Mouse (Mus musculus): ENCODE results near the gene S100a5.

Gene S100a5

DNA sequence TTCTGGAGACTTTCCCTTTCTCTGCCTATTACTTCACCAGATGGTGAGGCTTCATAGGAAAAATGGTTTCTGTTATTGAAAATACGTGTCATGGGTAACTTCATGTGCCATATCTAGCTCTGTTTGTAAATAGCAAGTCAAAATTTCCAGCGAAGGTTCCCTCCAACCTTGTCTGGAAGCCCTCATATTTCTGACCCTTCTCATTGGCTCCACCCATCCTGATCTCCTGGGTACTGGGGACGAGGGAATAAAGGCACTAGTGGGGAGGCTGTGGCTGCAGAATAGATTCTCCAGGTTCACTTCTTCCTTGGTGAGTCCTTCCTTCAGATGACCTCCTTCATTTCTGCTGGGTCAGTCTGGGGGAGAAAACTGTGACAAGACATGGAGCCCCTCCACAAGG lies at the start of gene S100a5:
S100a5 (plus strand) TSS at position 301 of the 400 bp plus-strand sequence.
- no peak for DNase-seq

DNA sequence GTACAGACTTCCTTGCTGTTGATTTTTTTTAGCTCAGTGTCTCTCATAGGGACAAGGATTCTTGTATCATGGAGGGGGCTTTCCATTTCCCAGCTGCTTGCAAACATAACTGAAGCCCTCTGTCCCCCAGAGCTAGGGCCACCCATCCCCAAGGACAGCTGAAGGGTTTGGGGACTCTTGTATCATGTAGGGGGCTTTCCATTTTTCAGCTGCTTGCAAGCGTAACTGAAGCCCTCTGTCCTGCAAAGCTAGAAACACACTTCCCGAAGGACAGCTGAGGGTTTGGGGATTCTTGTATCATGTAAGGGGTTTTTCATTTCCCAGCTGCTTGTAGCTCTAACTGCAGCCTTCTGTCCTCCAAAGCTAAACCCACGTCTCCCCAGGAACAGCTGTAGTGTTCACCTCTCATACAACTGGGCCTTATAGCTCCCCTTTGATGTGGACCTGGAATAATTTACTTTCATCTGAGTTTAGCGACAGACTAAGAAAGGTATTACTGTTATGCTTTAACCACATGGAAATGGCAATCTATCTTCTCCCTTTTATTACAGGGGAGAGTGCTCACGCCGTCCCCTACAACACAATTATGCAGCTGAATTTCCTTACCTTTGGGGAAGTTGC lies 48.2 kb upstream of the S100a5 start, which contains the start of gene S100a3:
S100a3 (plus strand) TSS at position 571 of the 621 bp plus-strand sequence.
- DNase-seq: no peak

DNA sequence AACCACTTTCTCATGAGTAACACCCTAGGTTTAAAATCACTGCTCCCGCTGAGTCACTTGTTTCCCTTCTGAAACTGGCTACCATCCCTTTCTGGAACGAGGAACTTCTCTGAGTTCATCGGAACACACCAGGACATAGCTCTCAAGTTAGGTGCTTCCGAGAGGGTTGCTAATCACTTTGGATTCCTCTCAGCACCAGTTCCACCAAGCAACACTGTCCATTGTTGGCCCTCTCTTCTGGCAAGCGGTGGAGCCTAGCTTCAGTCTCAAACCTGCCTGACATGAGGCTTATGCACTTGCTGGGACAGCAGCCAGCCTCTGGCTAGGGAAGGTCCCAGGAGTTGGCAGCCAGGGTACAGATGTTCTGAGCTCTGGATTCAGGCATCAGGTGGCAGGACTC lies 33.6 kb upstream of the S100a5 start:
- DNase-seq: no peak

DNA sequence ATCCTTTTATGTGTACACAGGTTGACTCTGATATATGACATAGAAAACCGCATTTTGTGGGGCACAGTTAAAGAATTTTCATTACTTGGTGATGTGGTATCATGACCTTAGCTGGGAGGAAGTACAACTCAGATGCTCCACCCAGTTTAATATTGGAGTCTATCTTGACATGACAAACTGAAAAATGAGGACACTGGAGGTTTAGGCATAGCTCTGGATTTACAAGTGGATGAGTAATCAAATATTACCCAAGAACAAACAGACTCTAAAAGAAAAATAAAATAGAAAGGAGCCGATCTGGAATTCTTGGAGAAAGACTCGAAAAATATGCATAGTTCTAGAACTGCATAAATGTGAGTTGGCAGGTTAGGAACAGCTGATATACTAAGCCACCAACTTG lies 33.0 kb upstream of the S100a5 start:
- DNase-seq: no peak

DNA sequence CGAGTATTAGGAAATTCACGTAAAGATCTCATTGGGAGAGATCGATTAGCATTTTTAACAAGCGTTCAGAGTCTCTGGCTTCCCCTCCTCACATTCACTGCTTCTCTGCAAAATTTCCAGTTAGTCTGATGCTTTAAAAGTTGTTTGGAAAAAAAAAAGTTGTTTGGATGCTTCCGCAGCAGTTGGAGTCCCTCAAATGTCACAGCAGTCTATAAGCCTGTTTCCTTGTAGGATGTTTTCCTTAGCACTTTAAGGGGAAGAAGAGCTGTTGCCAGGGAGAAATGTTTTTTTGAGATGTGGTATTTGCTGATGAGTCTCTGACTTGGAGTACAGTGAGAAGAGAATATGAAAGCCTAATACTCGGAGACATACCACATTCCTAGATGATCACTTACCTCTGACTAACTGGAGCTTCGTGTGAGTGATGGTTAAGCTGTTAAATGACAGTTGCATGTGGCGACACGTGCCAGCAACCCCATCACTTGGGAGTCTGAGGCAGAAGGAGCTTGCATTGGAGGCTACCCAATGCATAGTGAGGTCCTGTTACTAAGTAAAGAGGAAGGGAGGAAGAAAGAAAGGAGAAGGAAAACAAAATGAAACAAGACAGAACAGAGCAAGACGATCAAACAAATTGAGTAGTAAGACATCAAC lies 31.8 kb upstream of the S100a5 start:
- no peak for DNase-seq

DNA sequence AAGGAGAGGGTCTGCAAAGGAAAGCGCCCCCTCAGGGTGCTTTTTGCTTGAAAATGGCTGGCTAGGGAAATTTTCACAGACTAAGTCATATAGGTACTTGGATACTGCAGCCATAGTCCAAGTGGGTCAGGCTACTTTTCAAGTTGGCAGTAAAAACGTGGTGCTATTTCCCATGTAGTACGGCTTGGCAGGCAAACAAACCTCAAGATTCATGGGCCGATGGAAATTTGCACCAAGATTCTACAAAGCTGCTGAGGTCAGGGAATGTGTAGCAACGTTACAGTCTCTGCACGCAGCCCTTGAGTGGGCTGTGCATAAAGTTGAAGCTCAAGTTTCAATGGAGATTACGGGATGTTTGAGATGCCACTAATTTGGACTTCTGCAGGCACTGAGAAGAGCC lies 28.9 kb upstream of the S100a5 start:
- DNase-seq: no peak

DNA sequence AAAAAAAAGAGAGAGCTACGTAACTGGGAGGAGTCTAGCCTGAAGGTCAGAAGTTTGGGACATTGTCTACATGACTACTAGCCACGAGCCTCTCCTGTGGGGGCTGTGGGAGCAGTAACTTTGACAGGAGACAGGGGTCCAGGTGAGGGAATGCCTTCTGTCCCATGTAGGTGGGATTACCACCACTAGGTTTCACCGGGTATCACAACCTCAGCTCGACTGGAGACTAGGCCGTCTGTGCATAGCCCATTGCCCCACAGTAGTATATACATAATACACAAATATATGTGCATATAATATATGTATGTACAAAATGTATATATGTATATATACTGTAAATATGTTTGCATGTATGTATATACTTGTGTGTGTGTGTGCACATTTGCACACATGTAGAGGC lies 27.2 kb upstream of the S100a5 start:
- no peak for DNase-seq

DNA sequence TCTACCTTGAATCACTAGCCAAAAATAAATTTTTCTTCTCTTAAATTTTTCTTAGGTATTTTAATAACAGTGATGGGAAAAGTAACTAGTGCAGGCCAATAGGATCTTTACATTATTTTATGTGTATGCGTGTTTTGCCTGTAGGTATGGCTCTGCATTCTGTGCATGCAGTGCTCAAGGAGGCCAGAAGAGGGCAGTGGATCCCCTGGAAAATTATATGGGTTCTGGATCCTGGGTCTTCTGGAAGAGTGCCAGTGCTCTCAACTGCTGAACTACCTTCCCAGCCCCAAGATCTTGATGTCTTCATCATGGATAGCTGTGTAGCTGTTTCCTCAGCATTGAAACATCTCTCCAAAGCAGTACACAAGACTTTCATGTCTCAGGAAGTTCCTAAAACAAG lies 26.2 kb upstream of the S100a5 start:
- DNase-seq: no peak

DNA sequence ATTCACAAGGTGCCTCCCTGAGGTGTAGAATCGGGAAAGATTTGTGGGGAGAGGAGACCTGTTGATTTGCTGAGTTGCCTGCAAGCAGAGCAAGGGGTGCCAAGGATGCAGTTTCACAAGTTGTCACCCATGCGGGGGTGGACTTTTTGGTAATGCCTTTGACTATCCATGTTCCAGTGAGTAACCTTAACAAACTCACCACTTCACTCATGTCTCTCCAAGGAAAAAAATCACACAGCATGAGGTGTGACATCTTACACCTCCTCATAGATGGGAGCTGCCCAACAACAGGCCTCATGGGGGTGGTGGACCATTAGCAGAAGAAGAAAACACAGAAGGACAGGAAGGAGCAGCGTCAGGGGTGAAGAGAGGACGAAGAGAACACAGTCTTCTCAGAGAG lies 25.8 kb upstream of the S100a5 start:
- DNase-seq: no peak

DNA sequence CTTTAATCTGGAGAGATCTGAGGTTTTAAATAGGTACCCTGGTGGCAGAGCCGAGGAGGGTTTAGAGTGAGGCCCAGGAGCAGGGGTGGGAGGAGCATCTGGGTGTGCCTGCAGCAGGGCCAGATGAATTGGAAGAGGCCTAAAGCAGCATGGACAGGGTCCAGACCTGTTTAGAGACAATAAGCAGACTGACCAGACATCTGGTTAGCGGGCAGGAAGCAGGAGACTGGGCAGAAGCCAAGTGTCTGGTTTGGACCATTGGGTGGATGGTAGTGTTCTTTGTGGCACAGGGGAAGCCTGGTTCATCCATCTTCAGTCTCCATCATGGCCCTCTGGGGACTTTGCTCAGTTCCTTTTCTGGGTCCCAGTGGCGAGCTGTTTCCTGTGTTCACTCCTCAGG lies 24.4 kb upstream of the S100a5 start:
- peak; percentile 35 for DNase-seq

DNA sequence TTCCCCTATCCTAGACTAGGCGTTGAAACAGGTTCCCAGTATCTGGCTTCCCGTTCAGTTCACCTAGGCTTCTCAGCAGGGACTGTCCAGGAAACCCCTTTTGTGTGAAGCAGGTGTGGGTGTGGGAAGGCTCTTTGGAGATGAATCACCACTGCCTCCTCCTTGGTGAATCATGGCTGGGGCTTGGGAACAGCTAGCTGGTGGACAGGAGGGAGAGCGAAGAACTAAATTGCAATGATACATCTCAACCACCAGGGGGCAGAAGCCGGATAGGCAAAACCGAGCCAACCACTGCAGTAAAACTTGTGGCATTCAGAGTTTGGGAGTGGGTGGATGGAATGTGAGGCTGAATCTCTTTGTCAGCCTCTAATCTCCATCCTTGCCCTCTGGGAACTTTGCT lies 22.7 kb upstream of the S100a5 start:
- peak; percentile 61 for DNase-seq

DNA sequence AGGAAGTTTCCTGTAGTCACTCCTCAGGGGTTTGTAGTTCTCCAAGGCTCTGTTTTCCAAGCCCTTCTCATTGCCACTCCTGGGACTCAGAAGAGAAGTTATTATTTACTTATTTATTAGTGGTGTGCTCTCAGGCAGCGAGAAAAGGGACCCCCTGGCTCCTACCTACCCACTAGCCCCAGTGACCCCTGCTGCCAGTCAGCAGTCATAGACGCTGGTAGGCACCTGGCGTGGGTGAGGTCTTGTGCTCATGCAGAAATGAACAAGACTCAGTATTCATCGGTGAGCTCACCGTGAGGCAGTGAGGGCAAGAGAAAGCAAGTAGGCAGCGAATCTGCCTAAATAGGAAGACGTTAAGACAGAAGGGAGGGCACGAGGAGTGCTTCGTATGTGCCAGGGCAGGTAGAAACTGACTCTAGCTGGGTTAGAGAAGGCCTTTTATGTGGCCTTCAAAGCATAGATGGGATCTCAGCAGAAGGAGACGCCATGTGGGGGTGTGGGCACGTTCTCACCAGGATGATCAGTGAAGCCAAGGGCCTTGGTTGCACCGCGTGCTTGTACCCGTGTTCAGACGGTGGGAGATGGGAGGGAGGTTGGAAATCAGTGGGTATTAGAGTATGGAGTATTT lies 22.2 kb upstream of the S100a5 start:
- DNase-seq: no peak

DNA sequence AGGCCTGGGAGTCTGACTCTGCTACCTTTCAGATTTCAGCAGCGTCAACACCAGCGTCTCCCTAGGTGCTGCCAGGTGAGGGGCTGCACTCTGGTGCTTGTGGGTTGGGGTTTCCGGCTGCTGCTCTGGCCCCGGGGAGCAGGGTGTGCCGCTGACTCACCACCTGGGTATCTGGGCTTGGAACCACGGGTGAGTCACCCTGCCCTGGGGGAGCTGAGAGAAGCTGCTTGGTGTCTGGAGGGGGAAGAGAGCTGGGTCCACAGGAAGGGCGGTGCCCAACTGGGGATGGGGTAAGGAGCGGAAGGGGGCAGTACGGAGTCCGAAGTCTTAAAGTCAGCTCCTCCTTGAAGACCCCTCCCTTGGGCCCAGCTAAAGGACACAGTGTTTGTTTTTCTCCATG lies 21.4 kb upstream of the S100a5 start:
- DNase-seq: peak; percentile 17

DNA sequence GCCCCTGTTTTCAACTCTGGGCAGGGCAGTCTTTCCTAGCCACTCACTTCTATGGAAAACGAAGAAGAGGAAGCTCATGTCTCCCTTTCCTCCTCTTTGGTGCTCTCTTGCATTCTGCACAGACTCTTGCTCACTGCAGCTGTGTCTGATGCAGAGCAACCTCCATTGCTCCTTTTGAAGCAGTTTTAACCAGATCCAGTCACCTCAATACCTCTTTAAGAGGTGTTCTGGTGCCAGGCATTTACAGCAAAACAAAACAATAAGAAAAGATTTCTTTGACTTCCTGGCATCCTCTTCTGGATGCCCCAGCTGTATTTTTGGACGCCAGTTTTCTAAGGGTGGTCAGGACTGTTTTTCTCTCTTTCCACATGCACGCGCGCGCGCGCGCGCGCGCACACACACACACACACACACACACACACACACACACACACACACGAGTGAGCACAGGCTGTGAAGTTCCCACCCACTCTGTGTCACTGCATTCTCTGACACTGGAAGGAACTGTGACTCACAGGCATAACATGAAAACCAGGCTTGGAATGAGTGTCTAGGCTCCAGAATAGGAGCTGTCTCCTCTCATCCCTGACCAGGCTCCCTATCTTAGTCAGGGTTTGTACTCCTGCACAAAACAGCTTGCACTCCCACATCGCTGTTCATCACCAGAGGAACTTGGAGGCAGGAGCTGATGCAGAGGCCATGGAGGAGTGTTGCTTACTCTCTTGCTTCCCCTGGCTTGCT lies 20.8 kb upstream of the S100a5 start:
- no peak for DNase-seq

DNA sequence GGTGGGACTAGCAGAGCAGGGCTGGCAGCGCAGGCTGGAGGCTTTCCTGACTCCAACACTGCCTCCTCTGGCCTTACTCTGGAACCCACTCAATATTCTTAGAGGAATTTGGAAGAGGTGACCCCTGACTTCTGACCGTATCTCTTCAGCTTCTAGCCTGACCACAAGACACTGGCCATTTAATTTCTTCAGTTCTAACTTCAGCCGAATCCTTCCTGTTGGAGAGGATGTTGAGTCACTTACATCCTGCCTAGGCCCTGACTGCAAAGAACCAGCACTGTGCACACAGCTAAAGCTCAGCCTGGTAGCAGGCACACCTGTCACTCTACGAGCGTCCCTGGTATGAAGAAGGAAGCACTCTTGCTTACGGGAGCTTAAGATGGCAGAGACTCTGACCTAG lies 18.9 kb upstream of the S100a5 start:
- DNase-seq: no peak

DNA sequence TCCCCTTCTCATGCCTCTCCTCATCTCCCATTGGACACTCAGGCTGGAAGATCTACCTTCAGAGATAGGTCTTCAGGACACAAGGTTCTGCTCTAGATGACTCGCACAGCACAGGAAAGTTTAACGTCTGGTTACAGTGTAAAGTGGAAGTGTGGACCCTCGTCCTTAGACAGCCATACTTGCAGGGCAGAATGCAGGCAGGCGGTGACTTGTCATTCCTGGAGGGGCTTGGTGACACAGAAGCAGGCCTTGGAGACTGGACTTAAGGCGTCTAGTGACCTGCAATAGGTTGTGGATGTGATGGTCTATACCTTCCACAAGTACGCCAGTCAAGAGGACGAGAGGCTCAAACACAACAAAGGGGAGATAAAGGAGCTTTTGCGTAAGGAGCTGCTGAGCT lies 18.4 kb upstream of the S100a5 start, which contains the start of gene S100a2:
S100a2 (plus strand) TSS at position 301 of the 400 bp plus-strand sequence.
- no peak for DNase-seq

DNA sequence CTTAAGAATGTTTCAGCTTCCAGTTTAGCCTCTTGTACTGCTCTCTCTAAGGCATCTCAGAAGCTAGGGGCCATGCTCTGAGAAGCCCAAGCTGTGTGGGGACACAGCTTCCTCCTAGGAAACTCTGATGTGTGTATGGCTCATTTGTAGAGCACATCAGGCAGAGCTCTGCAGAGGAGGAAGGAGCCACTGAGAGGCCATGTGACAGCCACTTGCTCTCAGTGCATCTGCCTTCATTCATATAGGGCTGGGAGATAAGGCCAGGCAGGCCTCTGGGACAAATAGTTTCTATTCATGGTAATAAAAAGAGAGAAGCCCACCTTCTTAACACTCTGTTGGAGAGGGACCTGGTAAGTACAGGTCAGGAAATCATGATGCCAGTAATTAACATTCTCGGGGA lies 13.9 kb upstream of the S100a5 start:
- no peak for DNase-seq

DNA sequence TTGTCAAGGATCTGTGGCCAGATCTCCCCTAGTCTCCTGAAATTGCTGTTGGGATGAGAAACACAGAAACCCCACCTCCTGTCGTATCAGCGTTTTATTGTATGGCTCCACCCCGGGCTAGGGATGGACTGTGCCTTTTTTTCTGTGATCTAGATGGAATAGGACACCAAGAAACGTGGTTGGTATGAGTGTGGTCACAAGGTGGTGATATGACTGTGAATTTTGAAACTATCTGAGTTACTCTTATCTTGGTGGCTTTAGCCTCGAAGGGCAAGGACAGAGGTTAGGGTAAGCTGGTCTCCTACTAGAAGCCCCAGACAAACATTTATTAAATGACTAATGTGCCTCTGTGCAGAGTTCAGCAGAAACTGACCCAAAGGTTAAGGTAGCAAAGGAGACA lies 12.8 kb upstream of the S100a5 start:
- DNase-seq: no peak

DNA sequence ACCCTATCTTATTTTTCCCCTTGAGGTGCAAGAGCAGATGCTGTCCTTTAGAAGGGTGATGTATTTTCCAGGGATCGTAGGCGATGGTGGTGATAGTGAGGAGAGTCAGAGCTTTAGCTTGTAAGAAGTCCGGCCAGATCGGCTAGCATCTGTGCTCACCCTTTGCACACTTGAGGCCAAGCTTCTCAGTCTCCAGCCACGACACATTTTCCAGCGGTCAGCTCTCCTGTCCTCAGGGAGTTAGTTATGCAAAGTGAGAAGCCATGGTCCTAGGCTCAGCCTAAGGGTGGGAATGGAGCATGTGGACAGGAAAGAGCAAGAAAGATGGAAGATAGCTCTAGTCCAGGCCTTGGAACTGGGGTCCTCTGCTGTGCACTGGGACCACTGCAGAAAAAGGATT lies 11.5 kb upstream of the S100a5 start:
- DNase-seq: no peak

DNA sequence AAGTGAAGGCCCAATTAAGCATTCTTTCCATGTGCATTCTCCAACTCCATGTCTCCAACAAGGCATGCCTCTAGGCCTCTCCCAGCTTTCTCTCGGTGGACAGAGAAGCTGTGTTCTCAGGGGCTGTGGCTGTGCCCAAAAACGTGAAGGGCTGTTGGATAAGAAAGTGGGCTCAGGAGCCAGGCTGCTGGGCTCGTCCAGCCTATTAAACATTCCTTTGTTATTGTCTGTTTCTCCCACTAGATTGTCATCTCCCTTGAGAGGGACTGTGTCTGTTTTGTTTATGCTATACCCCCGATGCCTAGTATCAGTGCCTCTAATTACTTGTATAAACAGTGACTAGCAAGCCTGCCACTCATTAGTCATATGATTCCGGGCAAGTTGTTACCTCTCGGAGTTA lies 10.6 kb upstream of the S100a5 start:
- DNase-seq: no peak

DNA sequence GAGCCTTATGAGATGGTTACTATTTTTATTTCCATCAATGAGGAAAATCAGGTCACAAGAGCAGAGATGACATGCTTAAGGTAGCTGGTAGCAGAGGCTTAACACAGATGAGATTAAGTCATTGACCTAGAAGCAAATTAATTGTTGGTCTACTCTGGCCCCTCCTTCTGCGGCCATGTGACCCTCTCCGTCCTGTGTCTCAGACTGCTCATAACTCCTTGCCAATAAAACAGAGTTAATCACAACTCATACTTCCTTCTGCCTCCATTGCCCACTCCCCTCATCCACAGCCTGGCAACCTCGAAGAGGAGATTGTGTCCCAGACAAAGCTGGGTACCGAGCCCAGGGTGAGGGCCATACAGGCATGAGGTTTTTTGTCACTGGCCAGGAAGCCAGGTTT lies 10.1 kb upstream of the S100a5 start:
- no peak for DNase-seq

DNA sequence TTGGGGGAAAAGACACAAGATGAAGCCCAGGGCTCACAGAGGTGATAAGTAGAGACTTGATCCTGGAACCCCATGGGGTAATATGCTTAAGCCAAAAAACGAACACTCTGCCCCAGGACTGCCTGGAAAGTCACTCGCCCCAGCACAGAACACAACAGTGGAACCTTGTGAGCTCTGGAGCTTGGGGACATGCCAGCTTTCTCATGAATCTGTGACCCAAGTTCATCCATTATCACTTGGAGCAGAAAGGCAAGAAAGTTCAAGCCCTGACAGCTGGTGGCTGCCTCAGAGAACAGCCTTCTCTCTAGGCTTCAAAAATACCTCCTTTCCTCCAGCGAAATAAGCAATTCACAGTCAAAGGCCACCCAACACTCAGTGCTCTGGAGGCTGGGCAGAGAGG lies 8.9 kb upstream of the S100a5 start:
- DNase-seq: no peak

DNA sequence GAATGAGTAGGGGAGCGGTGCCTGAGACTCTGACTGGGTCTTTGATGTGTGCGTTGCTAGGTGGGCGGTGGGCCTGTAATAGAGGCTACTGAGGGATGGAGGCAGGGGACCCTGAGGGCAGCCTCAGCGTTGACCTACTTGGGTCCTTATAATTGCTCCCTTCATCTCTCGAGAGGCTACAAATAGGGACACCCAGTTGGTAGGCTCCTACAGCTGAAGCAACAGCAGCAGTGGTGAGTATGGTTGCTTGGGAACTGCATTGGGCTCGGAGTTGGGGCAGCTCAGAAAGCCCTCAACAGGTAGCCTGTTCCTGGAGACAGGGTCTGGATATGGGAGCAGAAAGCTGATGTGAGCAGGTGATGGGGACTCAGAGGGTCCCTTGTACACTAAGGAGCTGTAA lies 8.3 kb upstream of the S100a5 start:
- no peak for DNase-seq

Measured in kidney, adult 18-20 months (tissue).